Mouse (Mus musculus): ENCODE data around the gene Adarb1. TPM values are rescaled to one million over a fixed set of nuclear protein-coding genes. Genes with fewer than 3 reads are reported as not detected.

Gene Adarb1
- polyA plus RNA-seq, 1 experiment = 134 TPM

DNA sequence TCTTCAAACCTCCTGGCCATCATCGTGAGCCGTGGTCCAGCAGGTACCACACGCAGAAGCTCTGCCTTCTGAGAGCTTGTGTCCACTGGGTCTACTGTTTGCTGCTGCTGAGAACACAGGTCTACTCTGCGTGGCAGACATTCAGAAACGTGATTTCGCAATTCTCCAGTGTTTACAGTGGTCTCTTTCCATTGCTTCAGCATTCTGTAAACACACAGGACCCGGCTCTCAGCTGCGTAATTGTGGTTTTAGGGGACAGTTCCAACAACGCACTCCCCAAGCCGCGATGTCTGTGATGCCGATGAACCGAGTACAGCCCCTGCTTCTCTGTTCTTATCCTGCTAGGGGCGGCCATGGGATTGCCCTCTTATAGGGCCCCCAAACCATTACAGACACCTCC, 175.2 kb downstream of the Adarb1 start:
- DNase-seq (ENCODE audit: extremely low spot score in 1 of 2, low spot score in 1 of 2) = no peak

DNA sequence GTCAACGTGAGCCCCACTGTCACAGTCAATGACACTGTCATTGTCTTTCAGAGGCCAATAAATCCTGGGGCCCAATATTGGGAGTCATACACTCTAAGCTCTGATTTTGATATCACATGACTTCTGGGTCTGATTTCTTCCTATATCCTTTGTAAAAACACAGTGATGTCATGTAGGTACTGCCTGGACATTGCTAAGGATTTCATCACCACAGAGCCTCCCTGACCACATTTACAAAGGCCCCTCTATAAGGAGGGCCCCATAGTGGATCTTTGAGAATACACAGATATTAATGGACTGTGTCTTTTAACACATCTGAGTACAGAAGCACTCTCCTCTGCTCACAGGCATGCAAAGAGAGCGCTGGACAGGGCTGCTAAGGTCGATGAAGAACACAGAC, 175.7 kb downstream of the Adarb1 start:
- DNase-seq (ENCODE audit: extremely low spot score in 1 of 2, low spot score in 1 of 2) = no peak

DNA sequence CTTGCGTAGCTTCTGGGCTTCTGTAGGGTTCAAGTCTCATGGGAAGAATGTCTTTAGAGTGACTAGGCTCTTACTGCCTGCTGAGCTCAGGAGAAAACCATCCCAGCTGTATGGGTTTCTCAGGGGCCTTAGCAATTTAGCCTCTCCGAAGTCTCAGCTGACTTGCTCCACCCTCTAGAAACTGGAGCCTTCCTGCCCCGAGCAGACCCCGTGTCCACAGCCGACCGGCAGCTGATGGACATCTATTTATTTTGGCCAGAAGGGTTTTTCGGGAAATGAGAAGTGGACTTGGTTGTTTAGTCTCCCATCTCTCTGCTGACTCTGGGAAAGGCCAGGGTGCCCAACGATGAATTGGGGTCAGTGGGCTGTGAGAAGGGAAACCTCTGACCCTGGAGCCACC, 177.3 kb downstream of the Adarb1 start:
- DNase-seq (ENCODE audit: extremely low spot score in 1 of 2, low spot score in 1 of 2) = no peak

Other genes with a start within 250 kb of the Adarb1 start
- 30.3 and 32.8 TPM in 2 replicates for gene Pofut2, start 159.1 kb downstream of the Adarb1 start, polyA plus RNA-seq (2012; rRNA removed)
- 43.7 and 44.9 TPM in 2 replicates for gene Fam207a, start 97.5 kb upstream of the Adarb1 start, polyA plus RNA-seq (2012; rRNA removed)
- gene Itgb2, start 112.0 kb upstream of the Adarb1 start, polyA plus RNA-seq (2012; rRNA removed) = 4.5 and 6.8 TPM in 2 replicates
- gene Pttg1ip, start 163.4 kb upstream of the Adarb1 start, polyA plus RNA-seq (2012; rRNA removed) = 125 and 132 TPM in 2 replicates
- 358 and 364 TPM in 2 replicates for gene Sumo3, start 187.8 kb upstream of the Adarb1 start, polyA plus RNA-seq (2012; rRNA removed)
- 15.9 and 23.0 TPM in 2 replicates for gene Gm49325, start 187.9 kb upstream of the Adarb1 start, polyA plus RNA-seq (2012; rRNA removed)
- 47.9 and 51.8 TPM in 2 replicates for gene Ube2g2, start 204.0 kb upstream of the Adarb1 start, polyA plus RNA-seq (2012; rRNA removed)

All from frontal cortex, adult 2 months (tissue).